Mouse (Mus musculus): ENCODE data around the gene Dnajc24. TPM values are rescaled to one million over a fixed set of nuclear protein-coding genes. Genes with fewer than 3 reads are reported as not detected.

The Dnajc24 gene
- total and polyA plus RNA-seq, 3 experiments, result 23.8 to 38.0 (median 37.8) TPM

GRCm38 (mm10) chr2:105963447-105963846 lies 39.9 kb downstream of the Dnajc24 start:
- no peaks in the 10 kb centered on the region for H3K27me3 ChIP-seq (ENCODE audit: insufficient read depth, low read length)
- H3K4me3 ChIP-seq (ENCODE audit: low read depth, low read length), result no peak overlapping the region
- peaks cover 56% of the 10 kb centered on the region for H3K36me3 ChIP-seq (replicated peaks)
- TF ChIP-seq GATA2 (IDR thresholded peaks at IDR 0.05; ENCODE audit: borderline replicate concordance, low read depth, low read length) (no peak), TAL1 (conservative IDR thresholded peaks at IDR 0.05; ENCODE audit: low read depth, low read length) (no peak), GATA1 (IDR thresholded peaks at IDR 0.05; ENCODE audit: borderline replicate concordance, low read length) (no peak), POLR2AphosphoS5 (IDR thresholded peaks at IDR 0.05; ENCODE audit: insufficient replicate concordance, low read depth, low read length) (no peak), CTCF (IDR thresholded peaks at IDR 0.05; ENCODE audit: low read depth, low read length) (no peak)
- no peak for ATAC-seq (ENCODE audit: extremely low read depth, insufficient number of reproducible peaks, low FRiP score, poor library complexity, severe bottlenecking)
- DNase-seq (ENCODE audit: low spot score), result no peak
- H3K4me1 ChIP-seq (ENCODE audit: insufficient read depth, low read depth, low read length), result no peaks in the 10 kb centered on the region
- no peaks in the 10 kb centered on the region for H3K9me3 ChIP-seq (replicated peaks)

DNA sequence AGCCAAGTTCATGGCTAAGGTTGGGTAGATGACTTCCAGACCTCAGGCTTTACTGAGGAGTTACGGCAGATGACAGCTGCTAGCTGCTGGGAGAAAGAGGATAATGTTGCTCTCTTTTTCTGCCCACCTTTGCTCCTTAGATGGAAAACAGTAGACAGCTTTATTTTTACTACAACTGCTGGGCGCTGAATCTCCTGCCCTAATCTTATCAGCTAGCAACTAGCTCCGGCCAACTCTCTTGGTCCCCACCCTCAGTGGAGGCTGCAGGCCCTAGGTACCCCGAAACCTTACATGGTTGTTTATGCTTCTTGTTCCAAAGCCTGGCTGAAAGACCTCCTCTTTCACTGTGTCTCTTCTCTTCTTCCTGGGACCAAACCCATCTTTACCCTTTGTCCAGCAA lies 49.5 kb downstream of the Dnajc24 start:
- ATAC-seq (ENCODE audit: extremely low read depth, insufficient number of reproducible peaks, low FRiP score, poor library complexity, severe bottlenecking) (no peak), DNase-seq (ENCODE audit: low spot score) (no peak)
- TF ChIP-seq TAL1 (conservative IDR thresholded peaks at IDR 0.05; ENCODE audit: low read depth, low read length) (no peak), GATA1 (IDR thresholded peaks at IDR 0.05; ENCODE audit: borderline replicate concordance, low read length) (no peak), GATA2 (IDR thresholded peaks at IDR 0.05; ENCODE audit: borderline replicate concordance, low read depth, low read length) (no peak), CTCF (IDR thresholded peaks at IDR 0.05; ENCODE audit: low read depth, low read length) (no peak), POLR2AphosphoS5 (IDR thresholded peaks at IDR 0.05; ENCODE audit: insufficient replicate concordance, low read depth, low read length) (no peak)
- H3K36me3 ChIP-seq (replicated peaks), result peaks cover 32% of the 10 kb centered on the region
- H3K9me3 ChIP-seq (replicated peaks), result no peaks in the 10 kb centered on the region
- H3K27me3 ChIP-seq (ENCODE audit: insufficient read depth, low read length), result no peaks in the 10 kb centered on the region
- H3K4me1 ChIP-seq (ENCODE audit: insufficient read depth, low read depth, low read length), result peaks cover 7% of the 10 kb centered on the region
- H3K4me3 ChIP-seq (ENCODE audit: low read depth, low read length), result no peak overlapping the region

- no peak for ATAC-seq (ENCODE audit: extremely low read depth, insufficient number of reproducible peaks, low FRiP score, poor library complexity, severe bottlenecking)
- no peak for TF ChIP-seq TAL1 (conservative IDR thresholded peaks at IDR 0.05; ENCODE audit: low read depth, low read length)
- no peak for TF ChIP-seq GATA2 (IDR thresholded peaks at IDR 0.05; ENCODE audit: borderline replicate concordance, low read depth, low read length)
- no peak for TF ChIP-seq CTCF (IDR thresholded peaks at IDR 0.05; ENCODE audit: low read depth, low read length)
- no peak for TF ChIP-seq POLR2AphosphoS5 (IDR thresholded peaks at IDR 0.05; ENCODE audit: insufficient replicate concordance, low read depth, low read length)
- no peak for TF ChIP-seq GATA1 (IDR thresholded peaks at IDR 0.05; ENCODE audit: borderline replicate concordance, low read length)
- H3K27me3 ChIP-seq (ENCODE audit: insufficient read depth, low read length), result no peaks in the 10 kb centered on the region
- H3K9me3 ChIP-seq (replicated peaks), result no peaks in the 10 kb centered on the region
- peaks cover 19% of the 10 kb centered on the region for H3K36me3 ChIP-seq (replicated peaks)
- H3K4me3 ChIP-seq (ENCODE audit: low read depth, low read length), result no peak overlapping the region
- DNase-seq (ENCODE audit: low spot score), result no peak
- peaks cover 7% of the 10 kb centered on the region for H3K4me1 ChIP-seq (ENCODE audit: insufficient read depth, low read depth, low read length)
These were observed 51.9 kb downstream of the Dnajc24 start for GRCm38 (mm10) chr2:105951350-105951940.

GRCm38 (mm10) chr2:105950131-105950530 lies 53.2 kb downstream of the Dnajc24 start:
- no peak for ATAC-seq (ENCODE audit: extremely low read depth, insufficient number of reproducible peaks, low FRiP score, poor library complexity, severe bottlenecking)
- Histone ChIP-seq H3K27me3 (ENCODE audit: insufficient read depth, low read length) (no peaks in the 10 kb centered on the region), H3K4me3 (ENCODE audit: low read depth, low read length) (no peak overlapping the region), H3K4me1 (ENCODE audit: insufficient read depth, low read depth, low read length) (peaks cover 7% of the 10 kb centered on the region), H3K36me3 (replicated peaks) (peaks cover 16% of the 10 kb centered on the region), H3K9me3 (replicated peaks) (no peaks in the 10 kb centered on the region)
- TF ChIP-seq TAL1 (conservative IDR thresholded peaks at IDR 0.05; ENCODE audit: low read depth, low read length), result no peak
- TF ChIP-seq GATA2 (IDR thresholded peaks at IDR 0.05; ENCODE audit: borderline replicate concordance, low read depth, low read length), result no peak
- TF ChIP-seq POLR2AphosphoS5 (IDR thresholded peaks at IDR 0.05; ENCODE audit: insufficient replicate concordance, low read depth, low read length), result no peak
- no peak for TF ChIP-seq GATA1 (IDR thresholded peaks at IDR 0.05; ENCODE audit: borderline replicate concordance, low read length)
- no peak for TF ChIP-seq CTCF (IDR thresholded peaks at IDR 0.05; ENCODE audit: low read depth, low read length)
- DNase-seq (ENCODE audit: low spot score), result no peak

DNA sequence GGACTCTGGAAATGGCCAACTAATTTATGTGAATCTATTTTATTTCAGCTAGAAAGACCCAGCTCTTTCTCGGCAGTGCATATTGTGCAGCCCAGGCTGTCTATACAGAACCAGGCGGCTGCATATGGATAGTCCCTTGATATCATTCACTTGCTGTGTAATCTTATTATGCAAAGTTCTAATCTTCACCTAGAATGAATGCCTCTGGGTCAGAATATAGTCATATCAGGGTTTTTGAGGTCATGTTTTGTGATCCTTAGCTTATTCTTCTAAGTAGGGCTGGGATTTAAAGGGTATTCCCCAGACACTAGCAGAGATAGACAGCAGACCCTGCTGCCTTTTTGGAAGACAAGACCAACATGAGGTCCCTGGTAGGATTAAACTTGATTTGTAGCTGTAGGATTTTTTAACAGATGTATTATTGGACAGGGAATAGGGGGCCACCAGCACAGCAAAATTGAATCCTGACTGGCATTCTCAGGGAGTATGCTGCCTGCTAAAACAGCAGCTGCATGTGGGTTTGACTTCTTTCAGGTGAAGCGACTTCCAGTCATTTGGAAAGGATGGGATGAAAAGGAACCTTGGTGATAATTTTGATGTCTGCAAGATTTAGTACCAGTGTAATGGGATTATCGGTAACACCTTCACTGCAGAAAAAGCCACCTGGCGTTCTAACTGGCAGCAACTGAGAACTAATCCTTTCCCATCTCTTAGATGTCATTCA lies 85.6 kb downstream of the Dnajc24 start:
- TF ChIP-seq POLR2AphosphoS5 (IDR thresholded peaks at IDR 0.05; ENCODE audit: insufficient replicate concordance, low read depth, low read length), result no peak
- no peak for TF ChIP-seq GATA1 (IDR thresholded peaks at IDR 0.05; ENCODE audit: borderline replicate concordance, low read length)
- TF ChIP-seq GATA2 (IDR thresholded peaks at IDR 0.05; ENCODE audit: borderline replicate concordance, low read depth, low read length), result no peak
- TF ChIP-seq TAL1 (conservative IDR thresholded peaks at IDR 0.05; ENCODE audit: low read depth, low read length), result no peak
- no peak for TF ChIP-seq CTCF (IDR thresholded peaks at IDR 0.05; ENCODE audit: low read depth, low read length)
- H3K4me1 ChIP-seq (ENCODE audit: insufficient read depth, low read depth, low read length), result peaks cover 9% of the 10 kb centered on the region; the same call in 1 of the 2 replicates
- DNase-seq (ENCODE audit: low spot score), result no peak
- H3K36me3 ChIP-seq (replicated peaks), result peaks cover 16% of the 10 kb centered on the region
- no peak for ATAC-seq (ENCODE audit: extremely low read depth, insufficient number of reproducible peaks, low FRiP score, poor library complexity, severe bottlenecking)
- no peak overlapping the region for H3K4me3 ChIP-seq (ENCODE audit: low read depth, low read length)
- H3K27me3 ChIP-seq (ENCODE audit: insufficient read depth, low read length), result no peaks in the 10 kb centered on the region
- no peaks in the 10 kb centered on the region for H3K9me3 ChIP-seq (replicated peaks)

Other genes with a start within 250 kb of the Dnajc24 start
- gene Elp4, start 99.0 kb downstream of the Dnajc24 start, total RNA-seq (2014; fragmentation: Nextera tagmentation), result 32.7 and 39.9 TPM in 2 replicates
- 24.0 and 27.7 TPM in 2 replicates for gene Elp4, start 99.0 kb downstream of the Dnajc24 start, total RNA-seq (2017)
- 4.4 and 5.4 TPM in 2 replicates for gene Elp4, start 99.0 kb downstream of the Dnajc24 start, polyA plus RNA-seq (2012)
- gene Immp1l, start 98.9 kb downstream of the Dnajc24 start, total RNA-seq (2014; fragmentation: Nextera tagmentation), result 25.3 and 33.3 TPM in 2 replicates
- gene Immp1l, start 98.9 kb downstream of the Dnajc24 start, total RNA-seq (2017), result 99.3 and 116 TPM in 2 replicates
- 1.1 and 3.7 TPM in 2 replicates for gene Immp1l, start 98.9 kb downstream of the Dnajc24 start, polyA plus RNA-seq (2012)

Data from G1E (cell line).